Mouse (Mus musculus) stomach, embryonic 14.5 days (tissue): ENCODE data around the gene Gpr4. TPM values are rescaled to one million over a fixed set of nuclear protein-coding genes. Genes with fewer than 3 reads are reported as not detected.
A peak's percentile ranks its signal among the peaks of the same experiment; 100 is the strongest.

ENCODE experiments used
- ATAC-seq: fragments of 200-750 bp; cut with Nextera tagmentation; 2 replicates; pipeline ENCODE4 v1.8.0; 2017; ENCODE audit warnings: low read depth, moderate TSS enrichment; ENCODE audit not compliant: insufficient number of reproducible peaks, insufficient read depth, low FRiP score
- H3K27ac ChIP-seq: fragments of 300-500 bp; sonication (generic); 2 replicates; pipeline ENCODE4 v1.5.1; 2014; ENCODE audit warnings: mild to moderate bottlenecking, low read length, moderate library complexity, mixed read lengths
- H3K27me3 ChIP-seq: fragments of 300-500 bp; sonication (generic); 2 replicates; pipeline ENCODE4 v1.6.1; 2014; ENCODE audit warnings: low read length, control low read depth, mixed read lengths; ENCODE audit not compliant: control insufficient read depth, insufficient read depth
- H3K36me3 ChIP-seq: fragments of 300-500 bp; sonication (generic); 2 replicates; pipeline ENCODE4 v1.6.1; 2014; ENCODE audit warnings: mild to moderate bottlenecking, control low read depth, low read length, moderate library complexity, mixed read lengths; ENCODE audit not compliant: control insufficient read depth, insufficient read depth
- H3K4me1 ChIP-seq: fragments of 300-500 bp; sonication (generic); 2 replicates; pipeline ENCODE4 v1.6.1; 2014; ENCODE audit warnings: low read length, control low read depth, mixed read lengths; ENCODE audit not compliant: control insufficient read depth, insufficient read depth
- H3K4me2 ChIP-seq: fragments of 300-500 bp; sonication (generic); replicated peaks from 2 replicates; pipeline ENCODE4 v1.6.1; 2014; ENCODE audit warnings: low read depth, low read length, control low read depth
- H3K4me3 ChIP-seq: fragments of 300-500 bp; sonication (generic); 2 replicates; pipeline ENCODE4 v1.5.1; 2014; ENCODE audit warnings: low read depth, low read length, control low read depth
- H3K9ac ChIP-seq: fragments of 300-500 bp; sonication (generic); replicated peaks from 2 replicates; pipeline ENCODE4 v1.6.1; 2014; ENCODE audit warnings: low read depth, mild to moderate bottlenecking, control low read depth, low read length, moderate library complexity, mixed read lengths
- H3K9me3 ChIP-seq: fragments of 300-500 bp; sonication (generic); 2 replicates; pipeline ENCODE4 v1.6.1; 2016; ENCODE audit warnings: low read depth, low read length, control low read depth; ENCODE audit not compliant: control insufficient read depth
- WGBS: fragments of 180-500 bp; shearing (Covaris S2); extraction: QIAGEN DNeasy Blood & Tissue Kit; methylation state at CpG from one replicate; pipeline ENCODE4 v1.1.7; 2014; 5-methylcytosine and 5-hydroxymethylcytosine counted together
- polyA plus RNA-seq: library from polyadenylated mRNA; unstranded; fragments of >200 nt; fragmentation: Nextera tagmentation; extraction: Ambion mirVana; gene quantifications from 2 replicates; pipeline ENCODE4 v1.2.1, GENCODE M21; 2014

The Gpr4 gene
- polyA plus RNA-seq, 1 experiment from 2014 or later: 1.4 TPM

- H3K4me1 ChIP-seq: peaks cover 14% of the 10 kb centered on the region; the same call in 1 of the 2 replicates
- no peaks in the 10 kb centered on the region for H3K36me3 ChIP-seq
- H3K27ac ChIP-seq: no peak overlapping the region
- ATAC-seq: no peak
- H3K9me3 ChIP-seq: 0 out of 2 replicates have a peak, but pooled peaks cover 4% of the 10 kb centered on the region
- peak overlapping the region; percentile 12; the same call in 1 of the 2 replicates for H3K4me3 ChIP-seq
- H3K27me3 ChIP-seq: peaks cover 37% of the 10 kb centered on the region
- WGBS: under 1% methylated on average over 31 of the region's 32 CpGs
- no peak overlapping the region for H3K9ac ChIP-seq
- peak overlapping the region; percentile 33 for H3K4me2 ChIP-seq
Observed at GRCm38 (mm10) chr7:19179173-19179572, 33.2 kb upstream of the Gpr4 start.

DNA sequence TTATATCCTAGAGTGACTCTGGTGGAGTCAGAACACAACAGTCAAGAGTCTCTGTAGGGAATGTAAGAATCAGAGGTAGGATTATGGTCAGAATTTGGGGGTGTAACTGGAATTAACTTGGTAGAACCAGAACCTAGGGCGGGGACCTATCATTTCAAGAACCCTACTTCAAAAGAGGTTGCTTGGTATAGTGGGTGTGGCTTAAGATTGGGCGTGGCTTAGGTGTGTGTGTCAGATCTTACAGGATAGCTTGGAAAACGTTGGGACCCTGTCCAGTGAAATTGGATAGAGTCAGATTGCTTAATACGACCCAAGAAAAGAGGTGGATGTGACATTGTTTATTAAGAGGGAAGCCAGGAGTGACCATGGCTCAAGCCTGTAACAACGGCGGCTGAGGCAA lies 32.4 kb upstream of the Gpr4 start:
- no peak overlapping the region for H3K4me2 ChIP-seq
- no peak for ATAC-seq
- WGBS: 40% methylated on average over 6 of the region's 6 CpGs
- no peak overlapping the region for H3K27ac ChIP-seq
- H3K9me3 ChIP-seq: 0 out of 2 replicates have a peak, but pooled peaks cover 4% of the 10 kb centered on the region
- no peak overlapping the region for H3K9ac ChIP-seq
- H3K4me1 ChIP-seq: peaks cover 18% of the 10 kb centered on the region; the same call in 1 of the 2 replicates
- no peaks in the 10 kb centered on the region for H3K36me3 ChIP-seq
- H3K27me3 ChIP-seq: peaks cover 37% of the 10 kb centered on the region
- H3K4me3 ChIP-seq: no peak overlapping the region

- WGBS: 1% methylated on average over 27 of the region's 27 CpGs
- Histone ChIP-seq H3K9me3 (0 out of 2 replicates have a peak, but pooled peaks cover 4% of the 10 kb centered on the region), H3K4me1 (peaks cover 16% of the 10 kb centered on the region; the same call in 1 of the 2 replicates), H3K36me3 (no peaks in the 10 kb centered on the region), H3K27ac (no peak overlapping the region), H3K27me3 (peaks cover 37% of the 10 kb centered on the region), H3K4me3 (peak overlapping the region; percentile 53), H3K4me2 (peak overlapping the region; percentile 77), H3K9ac (peak overlapping the region; percentile 46)
- ATAC-seq: peak; percentile 64
Observed at GRCm38 (mm10) chr7:19180862-19181429, 31.4 kb upstream of the Gpr4 start.

GRCm38 (mm10) chr7:19184250-19184649 lies 28.1 kb upstream of the Gpr4 start:
- Histone ChIP-seq H3K9ac (no peak overlapping the region), H3K9me3 (no peaks in the 10 kb centered on the region), H3K27ac (no peak overlapping the region)

DNA sequence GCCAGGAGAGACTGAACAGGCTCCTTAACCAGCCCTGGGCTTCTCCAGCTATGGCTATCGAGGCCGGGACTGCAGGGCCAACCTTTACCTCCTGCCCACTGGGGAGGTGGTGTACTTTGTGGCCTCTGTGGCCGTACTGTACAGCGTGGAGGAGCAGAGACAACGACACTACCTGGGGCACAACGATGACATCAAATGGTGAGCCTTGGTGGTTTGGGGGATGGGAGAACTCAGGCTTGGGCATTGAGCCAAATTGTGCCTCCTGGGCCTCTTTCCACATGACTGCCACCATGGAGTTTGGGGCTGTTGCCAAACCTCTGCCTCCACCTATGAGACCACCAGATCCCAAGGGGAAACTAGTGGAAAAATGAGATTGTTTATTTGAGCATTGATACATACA lies 27.6 kb upstream of the Gpr4 start:
- Histone ChIP-seq H3K36me3 (peaks cover 5% of the 10 kb centered on the region; the same call in 1 of the 2 replicates), H3K27me3 (peaks cover 6% of the 10 kb centered on the region), H3K9me3 (no peaks in the 10 kb centered on the region), H3K4me3 (no peak overlapping the region), H3K27ac (no peak overlapping the region), H3K9ac (no peak overlapping the region), H3K4me1 (peaks cover 11% of the 10 kb centered on the region; the same call in 1 of the 2 replicates), H3K4me2 (no peak overlapping the region)
- no peak for ATAC-seq
- 79% methylated on average over 6 of the region's 6 CpGs for WGBS

More at GRCm38 (mm10) chr7:19184250-19184649, 28.1 kb upstream of the Gpr4 start:
- ATAC-seq: no peak
- WGBS: 83% methylated on average over 2 of the region's 2 CpGs
- Histone ChIP-seq H3K4me1 (peaks cover 15% of the 10 kb centered on the region; the same call in 1 of the 2 replicates), H3K4me2 (no peak overlapping the region), H3K36me3 (peaks cover 5% of the 10 kb centered on the region; the same call in 1 of the 2 replicates), H3K4me3 (no peak overlapping the region), H3K27me3 (peaks cover 11% of the 10 kb centered on the region)

GRCm38 (mm10) chr7:19194676-19195075 lies 17.7 kb upstream of the Gpr4 start:
- no peak overlapping the region for H3K4me2 ChIP-seq
- H3K4me1 ChIP-seq: no peaks in the 10 kb centered on the region
- ATAC-seq: no peak
- H3K4me3 ChIP-seq: no peak overlapping the region
- 95% methylated on average over 4 of the region's 4 CpGs for WGBS
- no peaks in the 10 kb centered on the region for H3K27me3 ChIP-seq
- no peak overlapping the region for H3K27ac ChIP-seq
- no peaks in the 10 kb centered on the region for H3K9me3 ChIP-seq
- no peak overlapping the region for H3K9ac ChIP-seq
- H3K36me3 ChIP-seq: peaks cover 8% of the 10 kb centered on the region; the same call in 1 of the 2 replicates

DNA sequence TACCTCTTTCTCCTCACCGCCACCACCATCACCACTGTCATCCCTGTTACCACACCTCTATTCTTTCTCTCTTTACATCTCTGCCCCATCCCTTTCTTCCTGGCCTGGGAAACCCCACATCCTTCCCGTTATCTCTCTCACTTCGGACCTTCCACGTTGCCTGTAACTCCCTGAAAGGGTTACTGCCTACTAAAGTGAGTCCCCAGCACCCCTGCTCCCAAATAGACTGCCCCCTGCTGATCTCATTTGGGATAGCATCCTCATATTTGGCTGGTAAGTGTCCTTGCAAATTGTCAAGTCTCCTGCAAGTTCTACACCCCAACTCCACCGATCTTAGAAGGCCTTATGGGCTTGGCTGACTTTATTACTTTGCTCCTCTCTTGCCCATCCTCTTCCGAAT lies 15.7 kb upstream of the Gpr4 start:
- Histone ChIP-seq H3K27ac (no peak overlapping the region), H3K27me3 (no peaks in the 10 kb centered on the region), H3K4me3 (no peak overlapping the region), H3K4me1 (no peaks in the 10 kb centered on the region), H3K9ac (no peak overlapping the region), H3K4me2 (no peak overlapping the region), H3K9me3 (no peaks in the 10 kb centered on the region), H3K36me3 (peaks cover 13% of the 10 kb centered on the region; the same call in 1 of the 2 replicates)
- no peak for ATAC-seq
- WGBS: 56% methylated on average over 6 of the region's 6 CpGs

- Histone ChIP-seq H3K4me3 (no peak overlapping the region), H3K27me3 (no peaks in the 10 kb centered on the region), H3K4me1 (no peaks in the 10 kb centered on the region), H3K27ac (no peak overlapping the region), H3K4me2 (no peak overlapping the region), H3K36me3 (peaks cover 10% of the 10 kb centered on the region; the same call in 1 of the 2 replicates), H3K9ac (no peak overlapping the region), H3K9me3 (no peaks in the 10 kb centered on the region)
- WGBS: 31% methylated on average over 2 of the region's 2 CpGs
- no peak for ATAC-seq
Observed at GRCm38 (mm10) chr7:19197985-19198384, 14.4 kb upstream of the Gpr4 start.
